Mouse (Mus musculus): ENCODE data around the gene Kcnj1.

Gene Kcnj1

DNA sequence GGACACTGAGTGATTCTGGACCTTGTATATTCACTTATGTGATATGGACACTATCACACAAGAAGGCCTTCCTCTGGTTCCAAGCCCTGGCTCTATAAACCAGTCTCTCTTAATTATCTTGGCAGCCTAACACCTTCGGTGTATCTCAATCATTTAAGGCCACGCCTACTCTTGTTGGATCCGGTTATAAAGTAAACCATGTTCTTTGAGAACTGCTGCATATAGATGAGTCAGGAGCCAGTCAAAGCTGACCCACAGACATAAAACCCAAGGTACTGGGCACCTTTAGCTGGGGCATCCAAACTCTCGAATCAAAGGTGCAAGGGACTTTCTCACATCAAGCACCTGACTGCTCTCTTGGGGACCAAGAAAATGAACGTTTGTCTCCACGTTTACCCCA is at the start of gene Kcnj1:
Gene Kcnj1 (plus strand): TSS at position 292 of the 400 bp plus-strand sequence.
- DNase-seq, result peak; percentile 37 to 68

DNA sequence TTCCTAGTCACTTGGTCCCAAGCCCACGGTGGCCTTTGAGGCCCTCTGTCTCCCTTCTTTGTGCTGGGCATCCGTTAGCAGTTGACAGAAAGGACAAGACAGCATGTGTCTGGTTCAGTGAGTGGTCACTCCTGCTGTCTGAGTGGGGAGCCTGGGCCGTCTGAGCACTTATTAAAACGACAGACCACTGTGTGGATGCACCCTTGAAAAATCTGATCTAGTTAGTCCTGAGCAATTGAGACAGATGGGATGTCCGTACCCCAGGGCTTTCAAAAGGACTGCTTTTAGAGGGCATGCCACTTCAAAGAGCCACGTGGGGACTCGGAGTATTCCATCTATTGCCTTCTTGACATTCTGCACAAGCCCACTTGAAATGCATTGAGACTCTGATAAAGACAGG is 48.7 kb upstream of the Kcnj1 start:
- no peak for DNase-seq

DNA sequence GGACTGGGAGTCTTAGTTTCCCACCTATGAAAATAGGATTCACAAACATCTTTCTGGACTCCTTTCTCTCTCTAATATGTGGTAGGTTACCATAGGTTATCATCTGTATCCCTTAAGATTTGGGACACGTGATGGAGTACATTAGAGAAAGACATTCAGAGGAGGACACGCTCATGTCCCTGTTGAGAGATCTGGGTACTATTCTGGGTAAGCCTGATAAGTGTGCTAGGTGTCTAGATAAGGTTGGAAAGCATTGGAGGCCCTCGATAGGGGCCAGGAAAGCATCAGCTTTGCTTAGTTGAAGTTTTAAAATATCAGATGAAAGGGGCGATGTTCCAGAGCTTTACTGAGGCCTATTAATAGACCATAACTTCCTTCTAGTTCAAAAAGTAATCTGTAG is 43.5 kb upstream of the Kcnj1 start:
- DNase-seq, result no peak

DNA sequence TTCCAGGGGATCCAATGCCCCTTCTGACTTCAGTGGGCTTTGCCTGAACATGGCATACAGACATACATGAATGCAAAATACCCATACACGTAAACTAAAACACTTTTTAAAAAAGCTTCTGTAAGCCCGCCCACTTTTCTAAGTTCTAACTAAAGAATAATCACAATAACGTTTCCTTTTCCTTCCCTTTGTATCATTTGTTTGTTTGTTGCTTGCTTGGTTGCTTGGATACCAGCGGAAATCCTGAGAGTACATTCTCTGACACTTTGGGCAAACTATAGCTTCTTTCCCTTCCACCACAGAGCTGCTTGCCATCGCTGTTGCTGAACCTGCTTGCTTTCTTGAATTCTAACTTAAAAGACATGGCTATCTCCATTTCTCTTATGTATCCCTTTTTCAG is 41.1 kb upstream of the Kcnj1 start:
- no peak for DNase-seq

DNA sequence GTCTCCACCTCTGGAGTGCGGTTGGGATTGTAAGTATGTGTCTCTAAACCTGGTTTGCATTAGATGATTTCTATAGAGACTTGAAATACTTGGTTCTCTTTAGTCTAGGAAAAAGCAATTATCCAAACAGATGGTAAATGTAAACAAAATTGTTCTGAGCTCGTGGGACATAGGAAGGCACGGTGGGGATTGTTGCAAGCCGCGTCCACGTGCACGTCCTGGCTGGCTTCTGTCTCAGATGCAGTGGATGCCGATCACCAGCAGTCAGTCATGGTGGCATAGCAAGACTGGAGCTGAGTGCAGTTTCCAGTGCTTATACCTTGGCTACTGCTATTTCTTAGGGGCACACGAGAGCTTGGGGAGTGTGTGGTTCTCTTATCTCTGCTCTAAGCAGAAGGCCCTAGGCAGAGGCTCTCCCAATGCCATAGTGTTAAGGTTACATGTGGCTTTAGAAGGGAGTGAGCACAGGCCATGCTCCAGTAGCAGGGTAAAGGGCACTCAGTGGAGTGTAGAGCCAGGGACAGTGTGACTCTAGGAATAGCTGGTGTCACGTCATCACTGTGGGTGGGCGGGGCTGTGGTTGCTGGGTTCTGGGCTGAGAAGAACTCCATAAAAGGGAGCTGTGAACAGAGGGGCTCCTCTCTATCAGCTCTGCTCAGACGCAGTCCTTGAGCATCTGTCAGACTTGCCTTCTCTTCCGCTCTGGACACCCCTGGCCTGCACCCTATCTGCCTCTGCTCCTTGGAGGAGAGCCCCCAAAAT is 36.7 kb upstream of the Kcnj1 start:
- no peak for DNase-seq

DNA sequence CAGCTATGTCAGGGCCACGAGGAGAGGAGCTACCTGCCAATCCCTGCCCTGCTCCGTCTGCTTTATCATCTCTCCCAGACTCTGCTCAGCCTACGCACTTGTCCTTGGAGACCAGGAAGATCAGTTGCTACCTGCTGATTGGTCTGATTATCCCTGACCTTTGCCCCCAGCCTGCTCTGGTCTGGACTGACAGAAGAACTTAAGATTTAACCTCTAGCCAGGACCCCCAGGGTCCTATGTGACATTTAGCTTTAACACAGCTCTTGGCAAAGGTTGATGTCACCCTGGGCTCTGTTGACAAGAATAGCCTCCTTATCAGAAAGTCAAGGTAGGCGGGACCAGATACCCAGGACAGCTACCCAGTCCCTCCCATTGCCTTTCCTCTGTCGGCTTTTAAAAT is 31.5 kb upstream of the Kcnj1 start:
- DNase-seq, result no peak

DNA sequence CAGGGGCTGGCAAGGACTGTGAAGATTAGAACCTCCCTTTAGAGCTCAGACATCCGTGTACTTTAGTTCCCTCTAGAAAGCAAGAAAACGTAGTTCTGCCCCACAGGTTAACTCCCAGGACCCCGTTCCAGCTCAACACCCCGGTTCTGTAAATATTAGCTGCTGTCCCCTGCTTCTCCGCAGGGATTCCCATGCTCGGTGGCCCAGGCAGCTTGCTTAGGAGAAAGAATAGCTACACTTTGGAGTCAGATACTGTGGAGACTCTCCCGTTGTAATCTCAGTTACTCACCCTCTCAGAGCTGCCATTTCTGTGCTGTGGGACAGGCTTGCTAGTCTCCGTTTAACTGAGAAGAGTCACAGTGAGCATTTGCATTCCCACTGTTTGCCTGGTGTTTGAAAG is 29.4 kb upstream of the Kcnj1 start:
- no peak for DNase-seq

DNA sequence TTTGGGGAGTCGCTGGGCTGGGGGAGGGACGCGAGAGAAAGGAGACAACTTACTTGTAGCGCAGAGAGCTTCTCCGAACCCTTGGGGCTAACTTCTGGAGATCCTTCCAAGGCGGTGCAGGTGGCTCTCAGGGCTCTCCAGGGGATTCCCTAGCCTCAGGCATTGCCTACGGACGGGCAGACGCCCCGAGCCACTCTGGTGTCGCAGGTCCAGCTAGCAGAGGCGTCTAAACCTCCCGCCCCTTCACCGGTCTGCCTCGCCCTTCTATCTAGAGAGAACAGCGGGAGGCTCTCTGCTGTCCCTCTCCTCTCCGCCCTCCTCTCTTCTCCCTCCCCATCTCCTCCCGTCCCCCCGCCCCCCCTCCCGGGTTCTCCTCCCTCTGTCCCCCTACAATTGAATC is 28.2 kb upstream of the Kcnj1 start, which contains the start of gene Kcnj5:
Gene Kcnj5 (minus strand): TSS at position 300 of the 400 bp plus-strand sequence.
- DNase-seq, result no peak

DNA sequence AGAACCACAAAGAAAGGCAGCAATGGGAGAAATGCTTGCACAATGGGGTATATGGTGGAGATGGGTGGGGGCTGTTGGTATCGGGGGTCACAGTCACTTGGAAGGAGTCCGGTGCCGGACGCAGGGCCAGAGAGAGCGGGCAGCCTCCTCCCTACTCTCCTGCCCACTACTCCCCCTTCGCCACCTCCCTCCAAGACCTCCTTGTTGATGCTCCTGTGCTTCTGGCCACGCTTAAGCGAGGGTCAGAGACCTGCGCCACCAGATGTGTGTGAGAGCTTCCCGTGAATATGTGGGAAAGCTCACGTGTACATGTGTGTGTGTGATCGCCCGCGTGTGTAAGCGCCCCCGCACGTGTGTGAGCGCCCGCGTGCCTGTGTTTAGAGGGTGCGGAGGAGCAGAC is 27.8 kb upstream of the Kcnj1 start:
- no peak for DNase-seq

DNA sequence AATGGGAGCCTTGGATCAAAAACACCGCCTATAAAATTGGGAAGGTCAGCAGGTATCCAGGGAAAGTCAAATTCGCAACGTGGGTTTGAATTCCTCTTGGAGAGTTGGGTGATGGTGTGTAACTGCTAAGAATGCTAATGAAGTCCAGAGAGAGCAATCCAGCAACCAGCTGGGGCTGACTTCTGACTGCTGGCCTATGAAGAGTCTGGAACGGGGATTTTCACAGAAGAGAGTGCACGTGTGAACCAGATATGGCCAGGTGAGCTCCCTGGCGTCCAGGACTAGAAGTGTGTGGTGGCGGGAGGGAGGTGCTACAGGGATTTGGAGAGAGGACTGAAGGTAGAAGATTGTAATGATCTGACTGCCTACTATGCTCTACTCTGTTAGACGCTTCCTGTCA is 24.2 kb upstream of the Kcnj1 start:
- DNase-seq, result peak in 1 of 2 experiments; percentile 56

DNA sequence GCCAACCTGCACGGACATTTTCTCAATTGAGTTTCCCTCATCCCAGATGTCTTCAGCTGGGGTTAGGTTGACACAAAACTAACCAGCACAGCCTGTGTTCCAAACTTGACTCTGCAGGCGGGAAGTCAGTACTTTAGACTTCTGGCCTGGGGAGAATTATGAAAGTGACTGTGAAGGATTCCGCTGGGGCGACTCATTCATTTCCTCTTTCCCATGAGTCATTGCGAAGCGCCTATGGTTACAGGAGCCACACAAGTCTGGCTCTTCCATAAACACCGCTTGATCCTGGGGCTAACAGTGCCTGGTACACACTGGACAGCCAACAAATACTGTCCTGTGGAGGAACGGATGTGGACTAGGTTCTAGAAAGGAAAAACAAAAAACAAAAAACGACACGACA is 22.9 kb upstream of the Kcnj1 start:
- no peak for DNase-seq

DNA sequence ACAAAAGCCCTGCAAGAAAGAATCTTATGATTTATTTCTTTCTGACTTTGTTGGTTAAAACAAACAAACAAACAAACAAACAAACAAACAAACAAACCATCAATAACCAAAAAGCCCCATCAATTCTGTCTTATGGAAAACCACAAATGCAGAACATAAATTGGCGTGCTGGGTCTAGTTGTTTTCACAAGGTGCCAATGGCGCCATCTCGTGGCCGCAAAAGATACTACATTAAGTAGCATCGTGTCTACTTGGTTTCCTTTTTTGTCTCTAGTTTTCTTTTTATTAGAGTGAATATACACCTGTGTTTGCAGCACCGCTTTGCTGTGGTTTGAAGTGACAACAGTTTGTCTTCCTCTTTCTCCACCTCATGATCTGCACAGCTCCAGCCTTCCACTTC is 22.0 kb upstream of the Kcnj1 start:
- DNase-seq, result peak; percentile 53 to 81

DNA sequence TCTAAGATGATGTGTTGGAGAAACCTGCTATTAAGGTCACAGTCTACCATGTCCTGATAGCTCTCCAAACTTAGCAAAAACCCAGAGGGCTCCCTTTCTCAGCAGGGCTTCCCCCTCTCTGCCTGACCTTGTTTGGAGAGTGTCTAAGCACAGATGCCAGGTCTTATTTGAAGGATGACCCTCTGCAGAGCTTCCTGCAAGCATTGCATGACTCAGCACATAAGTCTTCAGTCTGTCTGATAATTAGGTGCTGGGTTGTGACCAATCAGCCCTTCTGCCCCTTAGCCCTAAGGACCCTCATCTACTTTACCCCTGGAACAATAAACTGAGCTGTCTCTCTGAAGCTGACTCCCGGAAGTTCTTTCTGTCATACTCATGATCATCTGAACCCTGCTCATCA is 11.5 kb upstream of the Kcnj1 start:
- no peak for DNase-seq

DNA sequence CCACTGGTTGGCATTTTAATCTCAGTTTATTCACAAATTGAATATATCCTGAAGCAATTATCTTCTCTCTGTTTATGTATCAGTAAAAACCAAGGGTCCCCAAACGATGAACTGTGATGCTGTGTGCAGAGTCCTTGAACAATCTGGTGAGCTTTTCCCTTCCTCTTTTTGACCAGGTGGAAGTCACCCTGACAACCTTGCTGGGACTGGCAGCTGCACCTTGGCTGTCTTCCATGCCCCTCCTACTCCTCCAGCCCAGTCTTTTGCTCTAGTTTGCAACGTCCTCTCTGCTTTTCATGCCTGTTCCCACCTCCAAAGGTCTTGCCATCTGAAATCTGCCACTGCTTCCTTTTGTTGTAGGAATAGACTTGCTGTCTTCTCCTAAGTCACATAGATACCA is 3.5 kb upstream of the Kcnj1 start:
- DNase-seq, result peak; percentile 69 to 75

DNA sequence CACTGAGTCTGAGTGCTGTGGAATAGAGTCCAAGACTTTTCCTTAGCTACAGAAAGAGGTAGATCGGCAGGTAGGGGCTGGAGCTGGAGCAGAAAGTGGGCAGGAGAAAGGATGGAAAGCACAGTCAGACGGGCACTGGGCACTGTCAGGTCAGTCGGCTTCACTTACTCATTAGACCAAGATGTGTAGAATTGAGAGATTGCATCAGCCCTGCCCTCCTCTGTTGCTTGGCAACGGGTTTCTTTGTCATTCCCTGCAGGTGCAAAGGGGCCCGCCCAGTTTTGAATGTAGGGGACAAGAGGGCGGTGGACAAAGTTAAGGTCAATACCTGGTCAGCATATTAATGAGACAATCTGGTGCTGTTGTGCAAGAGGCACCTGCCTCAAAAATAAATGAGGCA is 2.9 kb upstream of the Kcnj1 start:
- peak; percentile 39 to 69 for DNase-seq

DNA sequence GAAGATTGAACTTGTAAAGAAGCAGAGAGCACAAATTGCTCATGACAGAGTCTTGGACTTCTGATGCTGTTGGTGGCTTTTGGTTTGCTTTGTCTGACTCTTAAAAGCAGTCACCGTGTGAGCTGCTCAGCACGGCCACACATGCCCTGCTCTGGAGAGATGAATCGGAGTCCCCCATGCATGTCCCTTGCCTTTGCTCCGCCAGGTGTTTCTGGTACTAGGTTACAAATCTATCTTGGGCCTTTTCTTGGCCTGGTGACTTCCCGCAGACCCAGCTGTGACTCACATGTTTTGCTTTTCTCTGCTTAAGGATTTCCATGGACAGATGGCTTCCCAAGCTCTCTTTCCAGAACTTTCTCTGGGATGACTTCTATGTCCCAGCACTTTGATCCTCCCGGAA is 1.4 kb downstream of the Kcnj1 start:
- no peak for DNase-seq

DNA sequence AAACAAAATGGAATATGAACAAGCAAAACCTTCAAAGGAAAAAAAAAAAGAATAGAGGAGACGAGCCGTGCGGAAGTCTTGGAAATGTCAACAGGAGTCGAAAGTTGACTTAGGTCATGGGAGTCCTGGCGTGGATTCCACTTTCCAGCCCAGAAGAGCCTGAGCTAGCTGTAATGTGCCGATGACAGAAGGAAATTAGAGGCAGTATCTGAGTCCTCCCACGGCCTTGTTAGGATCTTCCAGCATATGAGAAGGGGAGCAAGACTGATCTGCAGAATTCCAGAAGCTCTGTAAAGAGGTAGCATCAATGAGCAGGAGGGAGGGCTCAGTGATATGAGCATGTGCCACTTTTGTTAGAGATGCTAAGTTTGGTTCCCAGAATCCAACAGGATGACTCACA is 3.7 kb downstream of the Kcnj1 start:
- DNase-seq, result no peak

DNA sequence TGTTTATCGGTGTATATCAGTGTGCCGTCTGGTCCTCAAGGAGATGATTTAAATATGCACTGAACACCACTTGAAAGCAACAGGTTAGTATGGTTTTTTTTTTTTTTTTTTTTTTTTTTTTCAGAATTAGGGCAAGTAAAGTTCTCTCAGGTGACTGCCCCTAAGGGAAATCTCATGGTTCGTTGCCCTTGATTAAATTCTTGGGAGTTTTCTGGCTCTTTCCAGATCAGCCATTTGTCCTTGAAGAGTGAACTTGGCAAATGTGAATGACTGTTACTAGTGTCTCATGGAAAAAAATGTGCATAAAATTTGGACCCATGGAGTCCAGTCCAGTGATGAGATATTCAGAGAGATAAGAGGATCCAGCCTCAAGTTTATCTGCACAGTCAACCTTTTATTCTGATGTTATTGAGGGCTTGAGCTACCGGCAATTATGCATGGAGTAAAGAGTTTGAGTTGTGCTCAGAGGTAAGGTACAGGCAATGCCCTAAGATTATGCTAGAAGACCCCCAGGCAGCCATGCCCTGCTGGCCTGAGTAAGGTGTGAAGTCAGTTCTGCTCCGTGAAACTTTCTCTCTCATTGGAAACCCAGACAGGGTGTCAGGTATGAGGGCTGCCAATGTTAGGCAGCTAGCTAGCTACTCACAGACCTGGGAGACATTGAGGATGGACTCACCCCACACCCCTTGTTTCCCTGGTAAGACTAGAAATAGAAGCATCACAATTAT is 4.7 kb downstream of the Kcnj1 start:
- peak in 1 of 2 experiments; percentile 77 for DNase-seq

DNA sequence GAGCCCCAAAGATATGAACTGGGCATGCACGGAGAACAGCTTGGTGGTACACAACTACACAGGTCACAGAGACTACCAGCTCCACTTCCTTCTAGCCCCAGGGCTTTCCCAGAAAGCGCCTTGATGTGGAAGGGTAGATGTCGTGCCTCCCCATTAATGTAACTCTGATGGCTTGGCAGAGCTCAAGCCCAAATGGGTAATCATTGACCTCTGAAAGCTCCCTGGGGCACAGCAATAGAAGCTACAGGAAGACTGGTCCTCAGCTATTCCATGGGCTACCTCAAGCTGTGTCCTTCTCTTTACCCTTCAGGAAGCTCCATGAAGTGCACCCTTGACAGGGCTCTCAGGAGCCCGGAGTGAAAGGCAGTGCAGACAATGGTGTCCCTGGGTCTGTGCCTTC is 12.6 kb downstream of the Kcnj1 start:
- peak; percentile 72 to 90 for DNase-seq

DNA sequence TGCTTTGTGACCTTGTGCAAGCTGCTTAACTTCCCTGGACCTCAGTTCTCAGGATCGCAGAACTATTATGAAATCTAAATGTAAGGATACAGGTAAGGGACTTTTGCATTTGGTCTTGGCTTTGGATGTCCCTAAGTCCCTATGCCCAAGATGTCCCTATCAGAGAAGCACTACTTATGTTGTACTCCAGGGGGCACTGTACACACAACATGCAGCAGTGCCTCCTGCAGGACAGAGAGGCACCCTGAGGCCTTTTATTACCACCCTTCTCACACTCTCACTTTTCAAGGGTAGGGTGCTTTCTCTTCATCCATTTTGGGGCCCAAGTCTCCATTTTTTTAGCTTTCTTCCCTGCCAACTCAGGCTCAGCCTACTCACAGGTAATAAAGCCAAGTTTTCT is 15.8 kb downstream of the Kcnj1 start:
- no peak for DNase-seq

DNA sequence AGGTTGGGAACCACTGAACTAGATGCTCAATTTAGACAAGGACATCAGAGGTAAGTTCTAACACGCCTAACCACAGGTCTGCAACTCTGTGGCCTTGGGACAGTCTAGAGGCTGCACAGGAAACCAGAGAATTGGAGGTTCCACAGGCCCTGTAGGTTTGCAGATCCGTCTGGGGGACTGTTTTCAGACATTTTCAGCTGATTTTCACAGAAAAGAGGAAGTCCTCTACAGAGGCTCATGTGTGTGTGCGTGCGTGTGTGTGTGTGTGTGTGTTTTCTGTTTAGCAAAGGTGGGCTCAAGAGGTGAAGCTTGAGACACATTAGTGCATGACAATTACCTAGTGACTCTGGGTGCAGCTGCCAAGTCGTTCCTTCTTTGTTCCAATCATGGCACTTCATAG is 18.8 kb downstream of the Kcnj1 start:
- DNase-seq, result no peak

DNA sequence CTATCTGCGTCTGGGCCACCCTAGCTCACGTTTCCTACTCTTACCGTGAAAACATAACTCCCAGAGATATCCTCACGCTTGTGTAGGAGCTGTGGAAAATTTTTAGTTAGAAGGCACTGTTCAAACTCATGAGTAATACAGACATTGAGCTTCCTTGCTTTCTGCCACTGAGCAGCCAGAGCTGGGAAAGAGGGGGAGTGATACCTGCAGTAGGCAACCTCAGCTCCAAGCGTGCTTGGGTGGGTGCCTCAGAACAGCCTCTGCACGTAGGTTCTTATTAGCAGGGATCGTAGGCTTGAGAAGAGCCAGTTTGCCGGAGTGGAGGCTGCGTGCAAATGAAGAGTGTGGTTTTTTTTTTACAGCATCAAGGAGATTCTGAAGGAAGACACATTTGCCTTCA is 19.4 kb downstream of the Kcnj1 start:
- DNase-seq, result no peak

DNA sequence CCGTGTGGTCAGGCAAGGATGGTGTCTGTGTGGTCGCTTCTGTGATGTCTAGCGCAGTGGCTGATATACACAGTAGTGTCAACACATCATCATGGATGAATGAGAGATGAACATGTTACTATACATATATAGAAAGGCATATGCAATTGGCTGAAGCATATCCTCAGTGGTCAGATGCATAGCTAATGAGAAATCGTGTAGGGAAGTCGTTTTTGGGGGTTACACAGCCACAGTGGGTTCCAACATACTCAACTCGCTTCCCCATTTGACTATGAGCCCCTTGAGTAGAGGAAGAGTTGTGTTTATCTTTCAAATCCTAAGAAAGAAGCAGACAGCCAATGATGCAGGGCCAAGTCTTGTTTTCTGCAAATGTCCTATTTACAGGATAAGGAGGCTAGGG is 20.4 kb downstream of the Kcnj1 start:
- DNase-seq, result no peak

DNA sequence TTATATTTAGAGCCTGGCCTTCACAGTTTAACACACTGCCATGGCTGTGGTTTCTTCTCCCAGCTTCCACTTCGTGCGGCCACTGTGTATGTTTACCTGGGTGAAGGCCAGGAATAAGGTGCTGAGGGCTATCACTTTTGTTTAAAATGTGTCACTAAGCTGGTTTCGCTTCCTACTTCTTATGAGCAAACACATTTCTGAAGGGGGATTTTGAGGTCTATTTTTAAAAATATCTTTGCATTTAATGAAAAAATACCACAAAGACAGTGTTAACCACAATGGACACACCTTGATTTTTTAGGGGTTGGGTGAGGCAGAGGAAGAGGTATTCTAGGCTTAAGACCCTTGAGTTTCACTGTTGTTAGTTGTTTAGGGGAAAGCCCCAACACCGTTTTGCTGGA is 22.5 kb downstream of the Kcnj1 start:
- no peak for DNase-seq

DNA sequence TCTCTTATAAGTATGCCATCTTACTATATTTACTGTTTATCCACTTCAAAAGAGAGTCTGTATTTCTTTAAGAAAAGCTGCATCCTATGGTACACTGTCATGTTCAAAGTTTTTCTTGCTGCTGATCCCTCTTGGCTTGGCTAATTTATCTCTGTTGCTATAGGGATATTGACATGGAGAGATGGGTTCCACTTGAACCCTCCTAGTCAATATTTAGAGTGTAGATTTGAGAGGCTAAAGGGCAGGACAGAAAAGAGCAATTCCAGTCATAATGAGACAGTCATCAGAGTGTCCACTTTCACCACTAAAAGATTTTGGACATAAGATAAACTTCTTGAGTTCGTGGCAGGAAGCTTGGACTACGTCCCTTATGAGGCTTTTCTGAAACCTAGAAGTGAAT is 27.9 kb downstream of the Kcnj1 start:
- no peak for DNase-seq

All from kidney, adult 8-10 months (tissue).